Mouse (Mus musculus) adrenal gland, adult 2 months (tissue): ENCODE measurements around the gene Lrrc27. TPM values are rescaled to one million over a fixed set of nuclear protein-coding genes. Genes with fewer than 3 reads are reported as not detected.

Experiments
- DNase-seq: peaks from one replicate; pipeline ENCODE4 v3.0.0; 2021
- long read RNA-seq: library from polyadenylated mRNA; stranded (forward); transcript quantifications from one replicate; pipeline ENCODE4 v2.0.0, GENCODE M21; 2021
- polyA plus RNA-seq: library from polyadenylated mRNA; depleted of rRNA; stranded (reverse); fragments of >200 nt; gene quantifications from 2 replicates; pipeline ENCODE4 v1.2.3, GENCODE M21; 2012; rRNA removed
- total RNA-seq, 2 experiments: library from RNA; stranded (reverse); gene quantifications; 2 replicates each; pipeline ENCODE4 v1.2.3; 2021

The Lrrc27 gene
- total RNA-seq (1 to 10 TPM; 4.1 to 8.3 TPM), polyA plus RNA-seq (7.6 and 7.8 TPM in 2 replicates)
- long read RNA-seq, partial matches to known transcripts, result 2 of 5 reads
- long read RNA-seq, other reads (novel, unspliced or antisense), result 3 of 5 reads

DNA sequence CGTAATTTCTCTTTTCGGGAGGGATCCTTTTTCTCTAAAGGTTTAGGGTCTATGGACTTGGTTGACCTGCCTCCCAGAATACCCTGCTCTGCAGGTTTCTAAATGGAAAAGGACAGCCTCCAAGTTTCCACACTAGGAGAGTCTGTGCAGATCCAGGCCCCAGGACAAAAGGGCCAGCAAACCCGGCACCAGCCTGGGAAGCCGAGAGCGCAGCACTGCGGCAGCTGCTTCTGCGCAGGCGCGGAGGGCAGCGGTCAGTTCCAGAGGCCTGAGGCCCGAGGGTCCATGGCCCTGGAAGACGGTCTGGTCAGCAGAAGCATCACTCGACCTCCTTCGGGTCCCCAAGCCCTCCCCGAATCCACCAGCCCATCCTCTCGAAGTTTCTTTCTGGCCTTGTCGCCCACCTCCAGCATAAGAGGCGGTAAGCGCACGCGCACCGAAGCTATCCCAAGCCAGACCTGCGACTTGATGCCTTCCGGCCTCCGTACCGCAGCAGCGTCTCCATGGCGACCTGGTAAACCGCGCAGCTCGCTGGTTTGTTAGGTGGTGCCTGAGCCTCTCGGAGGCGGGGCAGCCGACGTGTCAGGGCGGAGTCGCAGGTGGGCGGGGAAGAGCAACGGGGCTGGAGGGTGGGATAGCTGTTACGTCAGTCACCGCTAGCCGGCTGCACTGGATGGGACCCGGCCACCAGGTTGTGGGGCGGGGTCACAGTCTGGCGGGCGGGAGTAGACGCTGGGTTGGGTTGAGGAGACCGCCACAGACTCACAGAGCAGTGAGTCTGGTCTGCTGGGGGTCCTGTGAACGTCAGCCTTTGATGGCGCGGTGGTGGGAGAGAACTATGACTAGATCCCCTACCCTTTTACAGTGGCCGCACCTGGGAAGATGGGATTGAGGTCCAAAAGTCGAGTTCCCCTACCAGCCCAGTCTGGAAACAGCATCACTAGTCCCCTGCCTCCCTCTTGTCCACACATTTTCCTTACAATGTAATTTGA lies at the start of gene Lrrc27, which contains the start of gene Stk32c:
Gene Lrrc27 (plus strand): TSS at position 235 of the 992 bp plus-strand sequence.
Gene Stk32c (minus strand): TSS at position 554 of the 992 bp plus-strand sequence.
- peak; percentile 98 for DNase-seq

DNA sequence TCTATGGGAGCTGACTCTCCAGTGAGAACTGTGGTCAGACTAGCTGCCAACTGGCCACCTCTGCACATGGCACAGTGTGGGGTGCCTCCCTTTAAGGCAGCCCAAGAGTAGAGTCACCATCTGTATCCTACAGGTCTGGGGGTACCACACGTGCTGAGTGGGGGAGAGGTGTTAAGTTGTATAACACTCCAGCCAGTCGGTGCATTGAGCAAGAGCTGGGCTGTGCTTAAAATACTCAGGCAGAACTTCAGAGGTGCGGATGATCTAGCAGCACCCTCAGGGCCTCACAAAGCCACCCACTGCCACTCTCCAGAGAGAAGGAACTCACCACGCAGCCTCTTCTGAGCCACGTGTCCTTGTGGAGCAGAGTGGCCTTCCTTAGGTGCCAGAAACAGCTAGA lies 48.4 kb upstream of the Lrrc27 start:
- DNase-seq, result no peak

DNA sequence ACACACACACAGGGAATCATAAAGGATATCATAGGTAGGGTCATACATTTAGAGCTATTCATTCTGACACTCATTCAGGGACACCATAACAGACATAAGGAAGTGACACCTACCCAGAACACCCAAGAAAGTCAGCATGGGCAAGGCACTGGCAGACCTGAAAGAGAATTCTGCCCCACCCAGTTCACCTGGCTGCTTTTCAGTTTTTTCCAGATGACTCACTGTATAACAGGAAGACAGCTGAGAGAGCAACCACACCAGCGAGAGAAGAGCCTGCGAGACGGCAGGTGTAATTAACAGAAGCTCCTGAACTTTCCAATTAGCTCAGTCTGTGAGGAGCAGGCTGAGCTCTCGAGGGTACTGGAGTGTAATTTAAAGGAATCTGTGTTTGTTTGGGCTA lies 43.6 kb upstream of the Lrrc27 start:
- DNase-seq, result no peak

DNA sequence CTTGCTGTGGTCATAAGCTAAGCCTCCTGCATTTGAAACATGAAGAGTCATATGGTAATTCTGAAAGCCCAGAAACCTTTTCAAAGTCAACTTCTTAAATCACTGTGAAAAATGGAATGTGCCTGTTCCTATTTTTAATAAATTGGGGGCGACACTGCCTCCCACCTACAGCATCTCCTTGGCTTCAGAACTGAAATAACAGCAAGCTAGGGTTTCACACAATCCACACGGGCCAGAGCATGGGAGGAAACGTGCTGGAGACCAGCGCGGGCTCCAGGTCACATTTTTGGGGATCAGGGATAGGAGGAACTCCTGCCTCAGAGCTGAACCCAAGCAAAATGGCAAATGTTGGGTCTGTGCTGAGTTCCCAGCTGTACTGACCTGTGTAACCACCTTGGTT lies 33.5 kb upstream of the Lrrc27 start:
- no peak for DNase-seq

DNA sequence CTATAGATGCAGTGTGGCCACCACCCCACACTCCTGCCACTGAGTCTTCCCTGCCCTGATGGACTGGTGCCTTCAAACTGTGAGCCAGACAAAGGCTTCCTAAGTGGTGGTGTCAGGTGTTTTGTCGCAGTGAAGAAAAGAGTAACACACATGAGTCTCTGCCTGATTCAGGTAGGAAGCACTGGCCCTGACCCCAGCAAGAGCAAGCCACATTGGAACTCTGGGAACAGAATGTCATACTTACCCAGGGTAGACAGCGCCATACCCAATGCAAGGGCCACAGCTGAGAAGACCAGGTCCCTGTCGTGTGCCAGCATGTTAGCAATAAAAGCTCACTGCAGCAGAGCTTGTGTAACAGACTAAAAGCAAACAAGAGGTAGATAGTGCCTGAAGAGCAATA lies 32.7 kb upstream of the Lrrc27 start:
- no peak for DNase-seq

DNA sequence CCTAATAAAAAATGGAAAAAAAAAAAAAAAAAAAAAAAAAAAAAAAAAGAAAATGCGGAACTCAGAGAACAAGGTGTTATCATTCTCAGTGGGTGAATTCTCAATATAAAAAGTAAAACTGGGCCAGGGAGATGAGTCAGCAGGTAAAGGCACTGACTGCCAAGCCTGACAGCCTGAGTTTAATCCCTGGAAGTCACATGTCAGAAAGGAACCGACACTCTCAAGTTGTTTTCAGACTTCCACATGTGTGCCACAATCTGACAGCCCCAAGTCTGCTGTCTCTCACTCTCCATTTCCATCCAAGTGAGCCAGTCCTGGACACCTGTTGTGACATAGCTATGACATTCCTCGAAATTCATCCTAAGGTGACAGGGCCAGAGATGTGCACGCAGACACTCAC lies 28.4 kb upstream of the Lrrc27 start:
- no peak for DNase-seq

DNA sequence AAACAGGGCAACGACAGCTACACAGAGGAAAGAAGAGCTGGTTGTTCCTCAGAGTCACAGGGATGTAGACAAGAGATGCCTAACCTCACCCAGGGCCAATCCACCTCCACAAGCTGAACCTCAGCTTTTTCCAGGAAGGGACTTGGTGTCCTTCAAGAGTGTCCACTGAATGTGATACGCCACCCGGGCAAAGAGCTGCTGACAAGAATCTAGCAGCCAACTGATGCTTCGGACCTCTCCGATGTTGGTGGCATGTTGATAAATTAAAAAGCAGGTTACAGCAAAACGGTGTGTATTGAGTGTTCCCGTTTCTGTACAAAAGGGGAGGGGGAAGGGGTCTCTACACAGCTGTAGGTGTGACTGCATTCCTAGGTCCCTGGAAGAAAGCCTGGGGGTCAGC lies 27.9 kb upstream of the Lrrc27 start:
- DNase-seq, result no peak

DNA sequence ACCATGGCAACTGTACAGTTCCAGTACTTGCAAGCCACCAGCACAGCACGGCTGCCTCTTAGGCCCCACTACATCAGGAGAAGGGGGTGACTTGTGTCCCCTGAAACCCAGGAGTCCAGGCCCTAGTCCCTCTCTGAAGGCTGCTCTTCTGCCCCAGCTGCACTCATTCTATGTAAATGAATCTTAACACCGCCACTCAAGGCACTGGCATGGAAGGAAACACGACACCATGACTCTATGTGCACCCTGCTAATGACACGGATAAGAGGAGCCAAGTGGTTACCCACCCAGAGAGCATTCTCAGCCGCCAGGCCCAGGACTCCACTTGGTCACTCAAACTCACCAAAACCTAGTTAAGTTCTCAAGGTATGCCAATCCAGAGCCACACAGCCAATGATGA lies 26.8 kb upstream of the Lrrc27 start:
- no peak for DNase-seq

DNA sequence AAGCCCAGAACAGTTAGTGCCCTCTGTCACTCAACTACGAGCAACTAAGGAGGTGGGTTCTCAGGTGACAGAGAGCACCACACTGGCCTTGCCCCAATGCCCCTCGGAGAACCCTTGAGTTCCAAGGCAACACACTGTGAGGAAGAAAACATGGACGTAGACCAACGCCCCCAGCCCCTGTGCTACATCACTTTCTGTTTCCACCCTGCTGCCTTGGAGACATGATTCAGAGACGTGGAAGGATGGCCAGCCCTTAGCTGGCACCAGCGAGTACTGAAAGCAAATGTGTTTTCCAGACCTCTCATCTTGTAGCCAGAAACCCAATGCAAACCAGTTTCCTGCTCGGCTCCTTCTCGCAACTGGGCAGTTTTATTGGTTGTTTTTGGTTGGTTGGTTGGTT lies 26.4 kb upstream of the Lrrc27 start:
- DNase-seq, result no peak

DNA sequence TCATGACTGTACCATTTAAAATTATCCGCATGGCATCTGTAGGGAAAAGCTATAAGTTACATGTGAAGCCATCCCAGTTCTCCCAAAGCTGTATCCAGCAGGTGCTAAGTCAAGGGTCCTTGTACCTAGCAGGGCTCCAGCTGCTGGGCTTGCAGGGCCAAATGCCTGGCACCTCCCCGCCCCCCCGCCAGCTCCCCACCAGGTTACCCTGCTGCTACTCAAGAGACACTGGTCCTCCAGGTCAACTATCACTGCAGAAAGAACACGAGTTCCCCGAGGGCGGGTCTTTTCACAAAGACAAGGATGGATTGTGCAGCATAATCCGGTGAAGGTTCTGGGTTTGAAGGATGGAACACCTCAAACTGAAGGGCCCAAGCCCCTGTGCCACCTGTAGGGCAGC lies 25.5 kb upstream of the Lrrc27 start:
- DNase-seq, result no peak

DNA sequence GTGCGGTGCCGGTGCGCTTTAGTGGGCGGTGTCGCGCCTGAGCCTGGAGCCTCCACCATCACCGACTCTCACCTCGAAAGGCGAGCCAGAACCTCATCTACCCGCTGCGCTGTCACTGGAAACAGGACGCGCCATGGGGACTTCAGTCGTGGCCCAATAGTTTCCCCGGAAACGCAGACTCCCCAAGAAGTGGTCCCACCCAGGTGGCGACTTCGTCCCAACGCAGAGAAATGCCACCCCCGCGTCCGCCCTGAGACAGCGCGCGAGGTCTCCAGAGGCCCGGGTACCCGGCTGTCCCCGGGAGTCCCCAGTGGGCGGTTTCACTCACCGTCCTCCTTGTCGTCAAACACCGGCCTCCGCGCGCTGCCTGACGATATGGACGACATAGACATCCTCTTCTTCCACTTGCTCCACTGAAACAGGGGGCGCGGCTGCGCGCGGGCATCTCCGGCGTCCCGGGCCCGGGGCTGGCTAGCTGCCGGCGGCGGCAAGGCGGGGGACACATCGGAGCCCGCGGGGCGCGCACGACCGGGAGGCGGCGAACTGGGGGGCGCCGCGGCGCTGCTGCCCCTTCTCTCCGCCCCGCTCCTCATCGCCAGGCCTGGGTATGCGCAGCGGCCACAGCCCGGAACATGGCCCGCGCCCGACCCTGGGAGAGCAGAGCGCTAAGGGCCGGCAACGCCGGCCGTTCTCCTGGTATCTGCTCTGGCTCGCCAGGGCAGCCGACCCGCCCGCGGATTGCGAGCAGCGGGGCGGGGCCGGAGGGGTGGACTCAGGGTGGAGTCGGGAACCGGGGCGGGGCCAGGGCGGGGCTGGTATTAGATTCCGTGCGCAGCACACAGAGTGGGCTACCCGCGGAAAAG lies 24.8 kb upstream of the Lrrc27 start:
- DNase-seq, result peak; percentile 92

DNA sequence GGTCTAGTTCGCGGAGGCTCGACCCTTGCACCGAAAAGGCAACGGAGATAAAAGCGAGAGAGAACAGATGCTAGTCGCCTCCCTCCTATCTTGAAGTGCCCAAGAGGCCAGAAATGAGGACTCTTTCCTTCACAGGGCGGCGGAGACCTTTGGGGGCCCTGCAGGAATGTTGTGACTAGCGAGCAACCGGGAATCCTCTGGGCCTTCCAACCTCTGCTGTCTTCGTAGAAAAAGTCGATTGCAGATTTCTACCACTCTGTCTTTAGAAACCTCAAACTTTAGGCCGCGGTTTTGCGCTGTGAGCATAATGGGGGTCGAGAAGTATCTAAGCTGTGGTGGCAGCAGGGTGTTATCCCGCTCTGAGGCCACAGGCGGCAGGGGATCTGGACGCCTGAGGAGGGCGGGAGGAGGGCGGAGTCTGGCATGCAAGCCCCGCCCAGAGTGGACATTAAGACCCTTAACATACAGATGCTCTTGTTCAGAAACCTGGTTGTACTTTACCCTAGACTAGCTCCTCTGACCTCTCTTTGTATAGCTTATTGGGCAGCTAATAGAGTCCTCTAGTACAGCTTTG lies 24.1 kb upstream of the Lrrc27 start:
- no peak for DNase-seq

DNA sequence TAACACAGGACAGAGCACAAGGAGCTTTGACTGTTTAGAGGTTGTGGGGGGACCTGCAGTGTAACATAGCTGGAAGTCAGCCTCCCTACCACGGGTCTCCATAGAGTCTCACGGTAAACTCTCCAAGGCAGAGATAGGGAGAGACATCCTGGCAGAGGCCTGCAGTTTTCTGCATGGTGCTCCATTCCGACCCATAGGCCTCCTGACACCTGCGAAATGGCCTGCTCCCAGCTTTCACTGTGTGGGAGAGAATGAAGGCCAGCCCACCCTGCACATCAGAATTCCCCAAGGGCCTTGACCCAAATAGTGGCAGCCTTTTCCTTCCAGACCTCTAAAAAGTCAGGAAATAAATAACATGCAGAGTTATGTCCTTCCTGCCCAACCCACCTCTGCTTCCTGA lies 22.2 kb upstream of the Lrrc27 start:
- DNase-seq, result no peak

DNA sequence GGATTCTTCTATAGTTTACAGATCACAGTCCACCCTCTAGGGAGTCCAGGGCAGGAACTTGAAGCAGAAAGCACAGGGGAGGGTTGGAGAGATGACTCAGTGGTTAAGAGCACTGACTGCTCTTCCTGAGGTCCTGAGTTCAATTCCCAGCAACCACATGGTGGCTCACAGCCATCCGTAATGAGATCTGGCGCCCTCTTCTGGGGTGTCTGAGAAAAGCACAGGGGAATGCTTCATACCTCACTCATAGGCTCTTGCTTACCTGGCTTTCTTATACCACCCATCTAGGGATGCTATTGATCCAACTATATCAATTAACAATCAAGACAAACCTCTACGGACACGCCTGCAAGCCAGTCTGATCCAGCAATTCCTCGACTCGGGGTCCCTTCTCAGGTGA lies 21.2 kb upstream of the Lrrc27 start:
- no peak for DNase-seq

DNA sequence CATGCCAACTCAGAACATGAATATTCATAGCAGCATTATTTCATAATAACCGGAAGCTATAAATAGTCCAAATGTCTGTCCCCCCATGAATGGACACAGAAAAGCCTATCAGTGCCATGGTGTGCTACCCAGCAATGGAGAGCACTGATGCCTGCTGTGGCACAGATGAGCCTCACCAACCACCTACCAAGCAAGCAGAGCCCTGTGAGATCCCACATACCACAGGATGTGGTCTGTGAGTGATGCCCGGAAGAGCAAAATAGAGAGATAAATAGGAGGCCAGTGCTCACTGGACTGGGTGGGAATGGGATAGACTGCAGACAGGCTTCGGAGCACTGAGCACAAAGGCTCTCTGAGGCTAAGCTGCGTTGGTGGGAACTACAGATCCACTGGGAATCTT lies 15.8 kb upstream of the Lrrc27 start:
- no peak for DNase-seq

DNA sequence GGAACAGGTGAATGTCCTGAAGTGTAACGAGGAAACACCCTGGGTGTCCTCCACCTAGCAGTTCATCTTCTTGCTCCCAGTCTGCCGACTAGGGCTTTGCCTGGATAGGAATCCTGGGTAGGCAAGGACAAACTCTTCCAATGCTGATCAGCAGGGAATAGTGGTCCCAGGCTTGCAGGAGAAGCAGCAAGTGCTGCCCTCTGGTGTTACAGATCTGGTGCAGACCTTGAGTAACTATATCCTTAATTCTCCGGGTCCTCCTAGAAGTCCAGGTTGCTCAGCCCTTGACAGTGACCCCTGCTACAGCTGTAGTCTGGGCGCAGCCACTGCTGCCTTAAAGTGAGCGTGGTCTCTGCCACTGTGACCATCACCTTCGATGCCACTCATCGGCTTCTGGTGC lies 12.7 kb upstream of the Lrrc27 start:
- peak; percentile 58 for DNase-seq

DNA sequence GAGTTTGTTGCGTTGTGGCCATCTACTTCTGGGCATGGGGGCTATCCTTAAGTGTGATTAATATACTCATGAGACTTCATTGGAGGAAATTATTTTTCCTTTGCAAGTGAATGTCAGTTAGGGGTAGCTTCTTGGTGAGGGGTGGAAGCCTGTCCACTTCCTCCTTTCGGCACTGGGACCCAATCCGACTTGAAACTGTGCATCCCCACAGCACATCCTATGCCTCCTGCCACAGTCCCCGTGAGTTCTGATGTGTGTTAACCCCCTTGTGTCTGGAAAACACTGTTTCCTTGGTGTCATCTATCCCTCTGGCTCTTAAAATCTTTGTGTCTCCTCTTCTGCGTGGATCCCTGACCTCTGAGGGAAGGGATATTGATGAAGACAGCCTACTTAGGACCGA lies 11.6 kb upstream of the Lrrc27 start:
- DNase-seq, result no peak

DNA sequence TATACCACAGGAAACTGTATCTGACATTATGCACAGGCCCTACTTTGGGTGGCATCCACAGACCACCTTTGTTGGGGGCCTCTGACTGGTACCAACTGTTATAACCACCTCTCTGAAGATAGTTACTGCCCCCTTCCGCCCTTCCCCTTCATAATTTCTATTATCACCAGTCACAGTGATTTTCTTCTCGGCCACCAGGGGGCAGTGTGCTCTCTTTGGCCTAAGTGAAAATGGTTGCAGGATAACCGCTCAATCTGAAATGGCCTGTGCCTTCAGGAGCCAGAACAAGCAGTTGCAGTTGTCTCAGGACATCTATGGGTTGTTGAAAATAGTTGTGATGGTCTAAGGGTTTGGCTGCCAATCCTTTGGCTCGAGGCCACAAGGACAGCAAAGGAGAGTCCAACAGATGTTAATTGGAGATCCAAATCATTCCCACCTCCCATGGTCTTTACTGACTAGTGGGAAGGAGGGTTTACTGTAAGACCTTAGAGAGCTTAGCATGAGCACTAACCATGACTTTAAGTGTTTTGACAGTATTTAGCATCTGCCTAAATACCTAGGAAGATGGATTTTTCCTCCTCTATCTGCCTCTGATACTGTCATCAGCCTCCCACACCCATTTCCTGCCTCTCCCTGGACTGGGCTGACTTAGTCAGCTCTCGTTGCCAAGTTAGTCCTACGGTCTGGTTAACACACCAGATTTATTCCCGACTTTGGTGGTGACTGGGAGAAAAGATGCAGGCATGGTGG lies 4.6 kb upstream of the Lrrc27 start:
- DNase-seq, result peak; percentile 44

DNA sequence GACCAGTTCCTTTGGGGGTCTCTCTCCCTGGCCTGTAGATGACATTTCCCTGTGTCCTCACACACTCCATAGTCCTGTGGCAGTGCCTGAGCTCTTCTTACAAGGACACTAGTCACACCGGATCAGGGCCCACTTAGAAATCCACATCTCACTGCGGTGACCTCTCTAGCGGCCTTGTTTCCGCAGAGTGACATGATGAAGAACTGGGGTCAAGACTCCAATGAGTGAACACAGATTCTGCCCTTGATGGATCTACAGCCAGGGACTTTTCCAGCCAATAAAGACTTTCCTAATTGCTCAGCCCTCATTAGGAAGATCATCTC lies 4.1 kb upstream of the Lrrc27 start:
- DNase-seq, result peak; percentile 80

DNA sequence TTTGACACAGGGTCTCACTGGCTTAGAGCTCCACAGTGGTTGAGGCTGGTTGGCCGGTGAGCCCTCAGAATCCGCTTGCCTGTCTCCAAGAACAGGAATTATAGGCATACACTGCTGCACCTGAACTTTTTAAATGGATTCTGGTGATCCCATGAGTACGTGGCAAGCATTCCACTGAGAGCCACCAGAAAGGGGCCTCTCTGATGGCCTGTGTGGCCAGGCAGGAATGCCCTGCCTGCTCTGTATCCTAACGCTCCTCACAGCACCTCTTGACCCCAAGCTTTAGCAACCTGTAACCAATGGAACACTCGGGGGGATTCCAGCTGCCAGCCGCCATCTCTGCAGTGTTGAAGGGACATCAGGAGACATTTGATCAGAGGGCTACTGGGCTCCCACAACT lies 1.0 kb upstream of the Lrrc27 start:
- no peak for DNase-seq

DNA sequence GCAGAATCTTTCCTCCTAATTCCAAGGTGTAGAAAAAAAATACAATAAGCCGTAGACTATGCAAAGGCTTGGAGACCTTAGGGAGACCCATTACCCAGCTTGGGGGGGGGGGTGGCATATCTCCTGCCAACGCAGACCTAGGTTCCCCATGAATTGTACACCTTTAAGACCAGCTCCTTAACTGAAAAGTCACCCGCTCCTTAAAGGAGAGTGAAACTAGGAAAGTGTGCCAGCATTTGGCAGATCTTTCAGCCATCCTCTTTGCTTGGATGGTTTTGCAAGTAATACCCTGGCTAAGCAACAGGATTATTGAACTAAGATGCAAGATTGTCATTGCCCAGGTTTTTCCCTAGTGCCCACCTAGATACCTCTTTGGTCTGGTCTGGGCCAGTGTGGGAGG lies 963 bp downstream of the Lrrc27 start:
- DNase-seq, result no peak

DNA sequence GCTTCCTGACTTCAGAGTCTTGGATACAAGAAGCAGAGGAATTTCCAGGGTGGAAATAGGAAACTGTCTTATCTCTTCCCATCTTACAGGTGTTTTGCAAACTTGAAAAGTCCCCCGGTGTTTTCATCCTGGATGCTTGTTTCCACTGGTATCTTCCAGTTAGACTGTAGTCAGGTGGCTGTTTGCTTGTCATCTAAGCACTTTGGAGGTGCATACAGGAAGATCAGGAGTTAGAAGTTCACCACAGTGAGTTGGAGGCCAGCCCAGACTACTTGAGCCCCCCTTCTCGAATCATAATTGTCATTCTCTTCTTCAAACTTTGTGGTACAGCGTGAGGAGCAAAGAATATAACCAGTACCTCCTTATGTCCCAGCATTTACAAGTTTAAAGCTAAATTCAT lies 1.4 kb downstream of the Lrrc27 start:
- DNase-seq, result no peak
